Mouse (Mus musculus) olfactory bulb, adult 2 months (tissue): ENCODE measurements at regions not wholly inside any gene's neighbourhood (a gene's known extent, or its start where the extent isn't known, plus 50 kb on each side); places are given as distances from the start of the nearest gene placed in this dataset.

Source experiments
- H3K27ac ChIP-seq: fragments of 200-500 bp; 2 replicates; pipeline ENCODE4 v1.5.1; 2012; ENCODE audit warnings: low read depth, low read length; ENCODE audit not compliant: insufficient read depth
- H3K4me1 ChIP-seq: fragments of 200-500 bp; 2 replicates; pipeline ENCODE4 v1.6.1; 2012; ENCODE audit warnings: low read length; ENCODE audit not compliant: control insufficient read depth, insufficient read depth
- H3K4me3 ChIP-seq: fragments of 200-500 bp; 2 replicates; pipeline ENCODE4 v1.5.1; 2012; ENCODE audit warnings: mild to moderate bottlenecking, low read depth, low read length, moderate library complexity; ENCODE audit not compliant: insufficient read depth
- CTCF ChIP-seq: fragments of 200-500 bp; IDR thresholded peaks from 2 replicates; pipeline ENCODE4 v1.5.1; 2012; ENCODE audit warnings: low read depth, mild to moderate bottlenecking, low read length, moderate library complexity; ENCODE audit not compliant: insufficient read depth
- POLR2A ChIP-seq: fragments of 200-500 bp; IDR thresholded peaks from 2 replicates; pipeline ENCODE4 v1.6.1; 2012; ENCODE audit warnings: mild to moderate bottlenecking, low read depth, low read length, moderate library complexity; ENCODE audit not compliant: insufficient read depth
- WGBS: fragments of 180-500 bp; shearing (Covaris S2); methylation state at CpG from one replicate; pipeline ENCODE4 v1.1.7; 2018; 5-methylcytosine and 5-hydroxymethylcytosine counted together

DNA sequence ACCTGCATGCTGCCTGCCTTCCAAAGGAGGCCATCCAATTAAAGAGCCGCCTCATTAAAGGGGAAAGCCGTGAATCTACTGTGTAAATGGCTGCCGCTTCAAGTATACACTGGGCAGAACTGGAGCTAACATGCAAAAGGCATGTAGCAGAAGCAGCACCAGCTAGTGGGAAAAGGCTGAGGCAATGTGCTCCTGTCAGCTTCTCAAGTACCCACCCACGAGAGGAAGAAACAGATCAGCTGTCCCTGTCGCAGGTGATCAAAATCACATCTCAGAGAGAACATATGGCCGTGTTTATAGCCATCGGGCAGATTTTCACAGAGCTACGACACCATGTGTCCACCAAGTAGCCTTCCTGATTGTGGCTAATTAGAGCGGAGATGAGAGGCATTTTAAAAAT lies 440.2 kb downstream of the Rwdd3 start:
- H3K4me1 ChIP-seq: no peaks in the 10 kb centered on the region
- no peak overlapping the region for H3K4me3 ChIP-seq
- 77% methylated on average over 9 of the region's 9 CpGs for WGBS
- H3K27ac ChIP-seq: no peak overlapping the region
- TF ChIP-seq CTCF: no peak
- TF ChIP-seq POLR2A: no peak

DNA sequence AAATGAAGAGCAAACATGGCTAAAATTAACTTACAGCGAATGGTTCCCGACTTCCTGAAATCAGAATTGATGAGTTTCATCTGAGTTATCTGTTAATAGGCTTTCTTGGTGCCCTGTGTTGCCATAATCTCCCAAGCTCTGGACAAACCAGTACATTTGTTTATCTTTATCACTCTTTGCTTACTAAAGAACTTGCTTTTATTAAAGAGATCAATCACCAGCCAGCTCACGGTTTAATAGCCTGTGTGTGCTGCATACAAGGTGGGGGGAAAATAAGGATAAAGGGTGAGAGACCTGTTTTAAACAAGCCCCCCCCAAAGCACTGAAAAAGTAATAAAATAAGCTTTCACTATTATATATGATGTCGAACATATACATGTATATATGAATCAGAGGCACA lies 441.3 kb downstream of the Rwdd3 start:
- Histone ChIP-seq H3K27ac (no peak overlapping the region), H3K4me3 (no peak overlapping the region), H3K4me1 (no peaks in the 10 kb centered on the region)
- WGBS: 66% methylated on average over 4 of the region's 4 CpGs
- TF ChIP-seq POLR2A: no peak
- no peak for TF ChIP-seq CTCF

DNA sequence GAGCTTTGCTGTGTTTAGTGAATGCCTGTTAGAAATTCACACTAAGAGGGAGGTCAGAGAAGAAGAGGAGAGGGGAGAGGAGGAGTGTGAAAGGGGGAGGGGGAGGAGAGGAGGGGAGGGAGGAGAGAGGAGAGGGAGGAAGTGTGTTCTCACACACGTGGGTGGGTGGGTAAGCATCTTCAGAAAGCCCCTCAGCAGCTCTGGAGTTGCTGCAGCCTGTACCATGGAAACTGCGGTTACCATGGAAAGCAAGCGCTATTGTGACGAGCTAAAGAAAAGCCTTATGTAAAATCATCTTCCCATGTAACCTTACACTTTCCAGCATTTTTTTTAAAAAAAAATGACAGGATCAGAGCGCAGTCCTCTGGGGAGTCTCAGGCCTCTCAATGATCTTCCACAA lies 441.8 kb downstream of the Rwdd3 start:
- WGBS: 22% methylated on average over 5 of the region's 5 CpGs
- no peak for TF ChIP-seq POLR2A
- no peak for TF ChIP-seq CTCF
- no peak overlapping the region for H3K27ac ChIP-seq

DNA sequence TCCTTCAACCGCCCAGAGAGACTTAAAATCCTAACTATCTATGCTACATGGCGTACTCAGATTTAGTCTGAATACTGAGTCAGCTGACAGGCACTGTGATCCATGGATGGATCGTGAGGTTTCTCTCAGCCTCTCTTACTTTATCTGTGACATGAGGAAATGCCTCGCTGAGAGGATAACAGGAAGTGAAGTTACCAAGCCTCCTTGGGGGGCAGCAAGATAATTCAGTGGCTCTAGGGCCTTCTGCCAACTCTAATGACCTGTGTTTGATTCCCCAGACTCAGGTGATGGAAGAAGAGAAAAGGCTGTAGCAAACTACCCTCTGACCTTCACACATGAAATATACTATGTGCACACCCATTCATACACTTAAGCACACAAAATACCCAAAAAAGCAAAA lies 486.3 kb downstream of the Rwdd3 start:
- Histone ChIP-seq H3K27ac (no peak overlapping the region), H3K4me1 (no peaks in the 10 kb centered on the region), H3K4me3 (no peak overlapping the region)
- 91% methylated on average over 4 of the region's 4 CpGs for WGBS
- no peak for TF ChIP-seq POLR2A
- TF ChIP-seq CTCF: no peak

More for the DNA sequence above, 441.8 kb downstream of the Rwdd3 start:
- no peaks in the 10 kb centered on the region for H3K4me1 ChIP-seq
- H3K4me3 ChIP-seq: no peak overlapping the region

DNA sequence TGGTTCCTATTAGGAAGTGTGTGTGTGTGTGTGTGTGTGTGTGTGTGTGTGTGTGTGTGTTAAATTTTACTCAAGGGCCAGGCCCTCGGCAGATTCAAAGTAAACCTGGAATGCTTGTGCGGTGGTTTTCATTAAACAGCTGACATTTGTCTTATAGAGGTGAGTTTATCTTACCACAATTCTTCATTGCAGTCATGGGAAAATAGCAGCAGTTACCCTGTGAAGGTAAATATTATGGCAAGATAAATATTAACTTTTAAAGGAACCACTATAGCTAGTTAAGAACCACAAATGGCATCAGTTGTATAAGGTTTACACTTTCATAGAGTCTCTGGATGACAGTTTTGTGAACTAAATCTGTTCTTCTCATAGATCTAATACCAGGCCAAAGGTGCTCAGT lies 495.6 kb downstream of the Rwdd3 start:
- Histone ChIP-seq H3K27ac (no peak overlapping the region), H3K4me3 (no peak overlapping the region), H3K4me1 (no peaks in the 10 kb centered on the region)
- WGBS: 92% methylated on average over 2 of the region's 2 CpGs
- TF ChIP-seq POLR2A: no peak
- TF ChIP-seq CTCF: no peak

DNA sequence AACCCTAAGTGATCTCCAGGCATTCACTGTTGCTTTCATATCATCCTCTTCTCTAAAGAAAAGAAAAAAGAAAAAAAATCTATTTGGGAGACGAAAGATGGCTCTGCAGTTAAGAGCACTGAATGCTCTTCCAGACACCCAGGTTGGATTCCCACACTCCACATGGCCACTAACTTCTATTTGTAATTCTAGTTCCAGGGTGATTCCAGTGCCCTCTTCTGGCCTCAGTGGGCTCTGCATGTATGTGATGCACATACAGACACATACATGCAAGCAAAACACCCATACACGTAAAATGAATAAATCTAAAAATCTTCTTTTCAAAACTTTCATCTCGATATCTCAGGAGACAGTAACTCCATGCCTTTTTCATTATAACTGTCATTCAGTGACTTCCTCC lies 502.8 kb downstream of the Rwdd3 start:
- WGBS: 91% methylated on average over 3 of the region's 3 CpGs
- TF ChIP-seq CTCF (no peak), POLR2A (no peak)
- no peaks in the 10 kb centered on the region for H3K4me1 ChIP-seq
- no peak overlapping the region for H3K4me3 ChIP-seq
- no peak overlapping the region for H3K27ac ChIP-seq

DNA sequence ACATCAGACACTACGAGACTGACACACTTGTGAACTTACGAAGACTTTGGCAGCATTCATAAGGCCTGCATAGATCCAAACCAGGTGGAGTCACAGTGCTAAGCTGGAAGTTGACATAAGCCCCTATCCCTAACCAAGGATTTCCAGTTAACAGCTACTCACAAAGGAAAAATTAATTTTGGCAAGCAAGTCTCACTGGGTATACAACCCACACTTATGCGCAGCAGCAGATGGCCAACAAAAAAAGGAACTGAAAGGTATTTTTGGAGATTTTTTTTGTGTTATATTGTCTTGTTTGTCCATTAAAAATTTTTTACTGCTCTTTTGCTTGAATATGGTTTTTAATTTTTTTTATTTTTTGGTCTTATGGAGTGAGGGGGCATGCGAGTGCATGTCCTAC lies 509.0 kb downstream of the Rwdd3 start:
- Histone ChIP-seq H3K4me1 (no peaks in the 10 kb centered on the region), H3K4me3 (no peak overlapping the region), H3K27ac (no peak overlapping the region)
- WGBS: 96% methylated on average over 4 of the region's 4 CpGs
- TF ChIP-seq POLR2A: no peak
- no peak for TF ChIP-seq CTCF

DNA sequence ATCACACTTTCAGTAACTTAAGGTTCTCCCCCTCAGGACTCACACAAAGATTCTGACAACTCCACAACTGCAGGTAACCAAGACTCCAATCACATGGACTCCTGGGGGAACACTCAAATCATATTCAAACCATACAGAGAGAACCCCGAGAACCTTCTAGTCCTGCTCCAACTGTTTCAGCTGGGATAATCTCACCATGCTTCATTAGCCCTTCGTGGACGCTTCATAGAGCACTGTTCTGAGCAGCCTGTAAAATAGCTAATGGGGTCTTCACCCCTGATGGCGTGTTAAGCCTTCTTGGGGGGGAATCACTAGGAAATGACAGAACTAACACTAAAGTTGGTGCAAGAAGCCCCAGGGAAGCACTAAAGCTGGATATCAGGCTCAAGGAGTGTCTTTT lies 510.7 kb downstream of the Rwdd3 start:
- H3K4me3 ChIP-seq: no peak overlapping the region
- H3K27ac ChIP-seq: no peak overlapping the region
- TF ChIP-seq POLR2A: no peak
- TF ChIP-seq CTCF: no peak
- WGBS: 83% methylated on average over 4 of the region's 4 CpGs
- no peaks in the 10 kb centered on the region for H3K4me1 ChIP-seq

DNA sequence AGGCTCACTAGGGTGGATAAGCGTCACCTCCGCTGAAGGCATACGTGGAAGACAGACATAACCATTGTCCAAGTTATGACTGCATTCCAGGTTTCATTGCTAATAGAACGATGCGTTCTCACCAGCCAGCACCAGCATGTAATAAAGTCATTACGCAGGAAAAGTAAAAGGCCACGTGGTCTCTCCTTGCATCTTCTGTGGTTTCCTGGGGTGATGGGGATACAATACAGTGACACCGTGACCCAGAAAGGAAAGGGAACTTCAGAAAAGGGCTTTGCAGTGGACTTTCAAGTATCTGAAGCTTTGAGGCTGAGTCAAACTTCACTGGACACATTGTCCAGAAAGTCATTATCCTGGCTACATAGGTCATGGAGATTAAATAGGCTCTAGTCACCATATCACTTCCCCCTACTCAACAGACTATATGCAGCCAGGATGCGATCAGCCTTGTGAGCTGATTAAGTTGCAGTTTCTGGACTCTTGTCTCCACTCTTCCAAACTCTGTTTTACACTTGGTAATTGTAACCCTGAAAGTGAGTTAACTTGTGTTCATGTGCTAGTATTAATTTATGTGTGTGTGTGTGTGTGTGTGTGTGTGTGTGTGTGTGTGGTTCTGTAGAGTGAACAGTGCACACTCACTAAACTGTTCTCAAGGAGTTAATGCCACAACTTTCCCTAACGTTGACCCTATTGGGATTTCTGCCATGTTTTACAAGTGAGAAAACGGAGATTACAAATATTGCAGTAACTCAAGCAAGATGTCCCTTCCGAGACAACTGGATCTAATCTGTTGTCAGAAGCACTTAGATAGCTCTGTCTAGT lies 522.2 kb downstream of the Rwdd3 start:
- Histone ChIP-seq H3K4me1 (no peaks in the 10 kb centered on the region), H3K4me3 (no peak overlapping the region), H3K27ac (no peak overlapping the region)
- no peak for TF ChIP-seq POLR2A
- TF ChIP-seq CTCF: no peak
- 86% methylated on average over 12 of the region's 12 CpGs for whole genome bisulfite sequencing

DNA sequence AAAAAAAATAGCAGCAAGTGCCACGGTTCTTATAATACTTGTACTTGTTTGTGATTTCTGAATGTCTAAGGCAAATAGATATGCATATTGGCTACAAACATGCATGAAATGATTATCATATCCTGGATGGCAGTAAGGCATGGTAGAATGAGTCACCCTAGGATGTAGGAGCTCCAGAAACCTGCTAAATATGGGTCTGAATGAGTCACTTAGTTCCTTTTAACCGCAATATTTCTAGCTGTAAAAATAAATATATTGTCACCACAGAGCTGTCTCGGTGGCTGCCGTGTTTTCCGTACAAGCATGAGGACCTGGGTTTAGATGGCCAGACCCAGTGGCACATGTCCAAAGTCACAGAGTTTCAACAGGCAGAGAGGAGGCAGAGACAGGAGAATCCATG lies 523.1 kb downstream of the Rwdd3 start:
- TF ChIP-seq CTCF (no peak), POLR2A (no peak)
- 44% methylated on average over 5 of the region's 5 CpGs for WGBS
- no peak overlapping the region for H3K27ac ChIP-seq
- no peaks in the 10 kb centered on the region for H3K4me1 ChIP-seq
- H3K4me3 ChIP-seq: no peak overlapping the region
